Mouse (Mus musculus) limb, embryonic 11.5 days (tissue): ENCODE measurements around the gene Tmem132c. TPM values are rescaled to one million over a fixed set of nuclear protein-coding genes. Genes with fewer than 3 reads are reported as not detected.
A peak's percentile ranks its signal among the peaks of the same experiment; 100 is the strongest.

Experiments used
- ATAC-seq: fragments of 200-750 bp; cut with Nextera tagmentation; 2 replicates; pipeline ENCODE4 v1.8.0; 2017; ENCODE audit warnings: low read depth; ENCODE audit not compliant: insufficient number of reproducible peaks, low FRiP score, low TSS enrichment
- DNase-seq: peaks from one replicate; pipeline ENCODE4 v3.0.0-alpha.2; 2015; ENCODE audit warnings: low spot score
- H3K27ac ChIP-seq: fragments of 300-500 bp; sonication (generic); replicated peaks from 2 replicates; pipeline ENCODE4 v1.5.1; 2014; ENCODE audit warnings: low read depth, mild to moderate bottlenecking, low read length
- H3K27me3 ChIP-seq: fragments of 300-500 bp; sonication (generic); 2 replicates; pipeline ENCODE4 v1.6.1; 2014; ENCODE audit warnings: mild to moderate bottlenecking, low read length, mixed read lengths; ENCODE audit not compliant: control insufficient read depth, insufficient read depth
- H3K36me3 ChIP-seq: fragments of 300-500 bp; sonication (generic); 2 replicates; pipeline ENCODE4 v1.6.1; 2014; ENCODE audit warnings: mild to moderate bottlenecking, low read length, moderate library complexity, mixed read lengths; ENCODE audit not compliant: control insufficient read depth, insufficient read depth
- H3K4me1 ChIP-seq: fragments of 300-500 bp; sonication (generic); 2 replicates; pipeline ENCODE4 v1.6.1; 2014; ENCODE audit warnings: low read length, mixed read lengths; ENCODE audit not compliant: control insufficient read depth, insufficient read depth
- H3K4me2 ChIP-seq: fragments of 300-500 bp; sonication (generic); 2 replicates; pipeline ENCODE4 v1.6.1; 2014; ENCODE audit warnings: low read depth, mild to moderate bottlenecking, moderate library complexity; ENCODE audit not compliant: severe bottlenecking
- H3K4me3 ChIP-seq: fragments of 300-500 bp; sonication (generic); 2 replicates; pipeline ENCODE4 v1.5.1; 2014; ENCODE audit warnings: low read depth, low read length
- H3K9ac ChIP-seq: fragments of 300-500 bp; sonication (generic); 2 replicates; pipeline ENCODE4 v1.6.1; 2014; ENCODE audit warnings: mild to moderate bottlenecking, low read length
- H3K9me3 ChIP-seq: fragments of 300-500 bp; sonication (generic); 2 replicates; pipeline ENCODE4 v1.6.1; 2016; ENCODE audit warnings: low read length; ENCODE audit not compliant: control insufficient read depth
- WGBS: fragments of 180-500 bp; shearing (Covaris S2); extraction: QIAGEN DNeasy Blood & Tissue Kit; methylation state at CpG from one replicate; pipeline ENCODE4 v1.1.7; 2014; 5-methylcytosine and 5-hydroxymethylcytosine counted together
- polyA plus RNA-seq: library from polyadenylated mRNA; unstranded; fragments of >200 nt; fragmentation: Nextera tagmentation; extraction: Ambion mirVana; gene quantifications from 2 replicates; pipeline ENCODE4 v1.2.1, GENCODE M21; 2014

Gene Tmem132c
- polyA plus RNA-seq, 1 experiment from 2014 or later, result 34.6 TPM

- H3K9me3 ChIP-seq, result no peaks in the 10 kb centered on the region
- no peaks in the 10 kb centered on the region for H3K27me3 ChIP-seq
- H3K9ac ChIP-seq, result no peak overlapping the region
- 31% methylated on average over 5 of the region's 5 CpGs for WGBS
- H3K27ac ChIP-seq, result no peak overlapping the region
- H3K4me2 ChIP-seq, result no peak overlapping the region
- no peak for DNase-seq
- peaks cover 28% of the 10 kb centered on the region for H3K4me1 ChIP-seq
- no peak overlapping the region for H3K4me3 ChIP-seq
- H3K36me3 ChIP-seq, result no peaks in the 10 kb centered on the region
- no peak for ATAC-seq
Measured at GRCm38 (mm10) chr5:127305719-127306118, 64.1 kb downstream of the Tmem132c start.

- WGBS, result 9% methylated on average over 1 of the region's 1 CpGs
- Histone ChIP-seq H3K4me3 (no peak overlapping the region), H3K9me3 (no peaks in the 10 kb centered on the region), H3K27me3 (no peaks in the 10 kb centered on the region), H3K9ac (no peak overlapping the region), H3K27ac (no peak overlapping the region), H3K4me1 (peaks cover 31% of the 10 kb centered on the region), H3K36me3 (no peaks in the 10 kb centered on the region), H3K4me2 (no peak overlapping the region)
- ATAC-seq (peak; percentile 14; the same call in 1 of the 2 replicates), DNase-seq (peak; percentile 47)
Measured at GRCm38 (mm10) chr5:127306726-127307125, 65.1 kb downstream of the Tmem132c start.

- Histone ChIP-seq H3K27me3 (no peaks in the 10 kb centered on the region), H3K4me2 (peak overlapping the region; percentile 24; the same call in 1 of the 2 replicates), H3K4me1 (peaks cover 29% of the 10 kb centered on the region), H3K4me3 (no peak overlapping the region), H3K36me3 (no peaks in the 10 kb centered on the region), H3K27ac (peak overlapping the region; percentile 76), H3K9ac (no peak overlapping the region; the same call in none of the 2 replicates), H3K9me3 (no peaks in the 10 kb centered on the region)
- ATAC-seq, result peak; percentile 77
- DNase-seq, result peak; percentile 76
- 3% methylated on average over 14 of the region's 14 CpGs for WGBS
Measured at GRCm38 (mm10) chr5:127310318-127311004, 68.9 kb downstream of the Tmem132c start.

GRCm38 (mm10) chr5:127311005-127311331 is 69.4 kb downstream of the Tmem132c start:
- WGBS, result 21% methylated on average over 2 of the region's 2 CpGs
- peak; percentile 53 for ATAC-seq

GRCm38 (mm10) chr5:127313634-127314033 is 72.0 kb downstream of the Tmem132c start:
- H3K27ac ChIP-seq, result no peak overlapping the region
- H3K36me3 ChIP-seq, result no peaks in the 10 kb centered on the region
- no peak for ATAC-seq
- no peak overlapping the region for H3K9ac ChIP-seq
- no peak overlapping the region for H3K4me3 ChIP-seq
- no peaks in the 10 kb centered on the region for H3K27me3 ChIP-seq
- H3K4me1 ChIP-seq, result peaks cover 19% of the 10 kb centered on the region
- H3K4me2 ChIP-seq, result no peak overlapping the region
- H3K9me3 ChIP-seq, result no peaks in the 10 kb centered on the region
- WGBS, result 82% methylated on average over 2 of the region's 2 CpGs
- no peak for DNase-seq

More at GRCm38 (mm10) chr5:127311005-127311331, 69.4 kb downstream of the Tmem132c start:
- Histone ChIP-seq H3K36me3 (no peaks in the 10 kb centered on the region), H3K4me2 (peak overlapping the region; percentile 24), H3K9me3 (no peaks in the 10 kb centered on the region), H3K9ac (no peak overlapping the region; the same call in 1 of the 2 replicates), H3K27me3 (no peaks in the 10 kb centered on the region), H3K4me1 (peaks cover 25% of the 10 kb centered on the region), H3K27ac (peak overlapping the region; percentile 76), H3K4me3 (no peak overlapping the region)
- no peak for DNase-seq

- H3K4me1 ChIP-seq, result peaks cover 43% of the 10 kb centered on the region
- H3K36me3 ChIP-seq, result no peaks in the 10 kb centered on the region
- no peak overlapping the region for H3K4me3 ChIP-seq
- no peaks in the 10 kb centered on the region for H3K9me3 ChIP-seq
- ATAC-seq (peak; percentile 72), DNase-seq (peak; percentile 84)
- no peaks in the 10 kb centered on the region for H3K27me3 ChIP-seq
- peak overlapping the region; percentile 78 for H3K27ac ChIP-seq
- WGBS, result 4% methylated on average over 12 of the region's 12 CpGs
- H3K9ac ChIP-seq, result no peak overlapping the region
- no peak overlapping the region; the same call in 1 of the 2 replicates for H3K4me2 ChIP-seq
Measured at GRCm38 (mm10) chr5:127319096-127319779, 77.6 kb downstream of the Tmem132c start.

GRCm38 (mm10) chr5:127324645-127325044 is 83.0 kb downstream of the Tmem132c start:
- Histone ChIP-seq H3K27me3 (no peaks in the 10 kb centered on the region), H3K4me3 (no peak overlapping the region), H3K9ac (peak overlapping the region; percentile 43; the same call in 1 of the 2 replicates), H3K4me1 (peaks cover 45% of the 10 kb centered on the region), H3K4me2 (0 out of 2 replicates have a peak overlapping the region, but pooled peaks have one; percentile 12), H3K27ac (peak overlapping the region; percentile 95), H3K9me3 (no peaks in the 10 kb centered on the region), H3K36me3 (no peaks in the 10 kb centered on the region)
- peak; percentile 60 for DNase-seq
- ATAC-seq, result no peak
- whole genome bisulfite sequencing, result 23% methylated on average over 2 of the region's 2 CpGs

- H3K4me3 ChIP-seq, result no peak overlapping the region
- H3K36me3 ChIP-seq, result no peaks in the 10 kb centered on the region
- peak overlapping the region; percentile 28 for H3K4me2 ChIP-seq
- no peaks in the 10 kb centered on the region for H3K27me3 ChIP-seq
- no peak overlapping the region for H3K9ac ChIP-seq
- WGBS, result 7% methylated on average over 15 of the region's 15 CpGs
- no peaks in the 10 kb centered on the region for H3K9me3 ChIP-seq
- DNase-seq (peak; percentile 49), ATAC-seq (peak; percentile 38; the same call in 1 of the 2 replicates)
- H3K4me1 ChIP-seq, result peaks cover 36% of the 10 kb centered on the region
- peak overlapping the region; percentile 68 for H3K27ac ChIP-seq
Measured at GRCm38 (mm10) chr5:127336048-127336907, 94.7 kb downstream of the Tmem132c start.
